Mouse (Mus musculus): ENCODE measurements around the gene Ank3. TPM values are rescaled to one million over a fixed set of nuclear protein-coding genes. Genes with fewer than 3 reads are reported as not detected.

Ank3 gene
- polyA plus RNA-seq, 2 experiments = 3.1 to 5.3 TPM

GRCm38 (mm10) chr10:69650074-69650473 is 251.5 kb downstream of the Ank3 start:
- H3K36me3 ChIP-seq (replicated peaks; ENCODE audit: control insufficient read depth, insufficient read depth, low read depth) = no peaks in the 10 kb centered on the region
- no peak overlapping the region for H3K4me3 ChIP-seq (ENCODE audit: insufficient read depth in 1 of 2, low read depth in 2 of 2, low read length in 2 of 2)
- no peaks in the 10 kb centered on the region for H3K27me3 ChIP-seq (ENCODE audit: control insufficient read depth, insufficient read depth, low read length)
- DNase-seq (ENCODE audit: low read depth in 3 of 3, low spot score in 3 of 3) (no peak), ATAC-seq (ENCODE audit: insufficient read depth) (no peak)
- H3K9me3 ChIP-seq (ENCODE audit: control insufficient read depth, low read length) = no peaks in the 10 kb centered on the region
- H3K4me2 ChIP-seq (ENCODE audit: low read depth) = no peak overlapping the region
- peaks cover 0 to 2% of the 10 kb centered on the region in 2 experiments; a peak in 1 of 4 replicates for H3K4me1 ChIP-seq (replicated peaks; ENCODE audit: control insufficient read depth in 2 of 2, insufficient read depth in 2 of 2, low read length in 1 of 2)
- H3K27ac ChIP-seq = no peak overlapping the region
- TF ChIP-seq EP300 (IDR thresholded peaks at IDR 0.05; ENCODE audit: low read depth) = no peak
- TF ChIP-seq CTCF (IDR thresholded peaks at IDR 0.05; ENCODE audit: low read depth) = no peak
- WGBS (ENCODE audit: insufficient replicate concordance) = 35% methylated on average over 3 of the region's 4 CpGs
- H3K9ac ChIP-seq (replicated peaks) = no peak overlapping the region

- 28% methylated on average over 5 of the region's 5 CpGs for WGBS (ENCODE audit: insufficient replicate concordance)
- Histone ChIP-seq H3K9ac (replicated peaks) (no peak overlapping the region), H3K9me3 (ENCODE audit: control insufficient read depth, low read length) (no peaks in the 10 kb centered on the region), H3K4me1 (replicated peaks; ENCODE audit: control insufficient read depth in 2 of 2, insufficient read depth in 2 of 2, low read length in 1 of 2) (peaks cover 0 to 2% of the 10 kb centered on the region in 2 experiments; a peak in 1 of 4 replicates), H3K27me3 (ENCODE audit: control insufficient read depth, insufficient read depth, low read length) (no peaks in the 10 kb centered on the region), H3K36me3 (replicated peaks; ENCODE audit: control insufficient read depth, insufficient read depth, low read depth) (no peaks in the 10 kb centered on the region), H3K27ac (no peak overlapping the region), H3K4me3 (ENCODE audit: insufficient read depth in 1 of 2, low read depth in 2 of 2, low read length in 2 of 2) (no peak overlapping the region), H3K4me2 (ENCODE audit: low read depth) (no peak overlapping the region)
- ATAC-seq (ENCODE audit: insufficient read depth) = no peak
- TF ChIP-seq CTCF (IDR thresholded peaks at IDR 0.05; ENCODE audit: low read depth) = no peak
- no peak for TF ChIP-seq EP300 (IDR thresholded peaks at IDR 0.05; ENCODE audit: low read depth)
- DNase-seq (ENCODE audit: low read depth in 3 of 3, low spot score in 3 of 3) = no peak
Observed at GRCm38 (mm10) chr10:69652660-69653059, 254.1 kb downstream of the Ank3 start.

- Histone ChIP-seq H3K27ac (no peak overlapping the region), H3K4me3 (ENCODE audit: insufficient read depth in 1 of 2, low read depth in 2 of 2, low read length in 2 of 2) (no peak overlapping the region), H3K27me3 (ENCODE audit: control insufficient read depth, insufficient read depth, low read length) (no peaks in the 10 kb centered on the region), H3K4me1 (replicated peaks; ENCODE audit: control insufficient read depth in 2 of 2, insufficient read depth in 2 of 2, low read length in 1 of 2) (peaks cover 0 to 2% of the 10 kb centered on the region in 2 experiments; a peak in 1 of 4 replicates), H3K9me3 (ENCODE audit: control insufficient read depth, low read length) (no peaks in the 10 kb centered on the region), H3K36me3 (replicated peaks; ENCODE audit: control insufficient read depth, insufficient read depth, low read depth) (no peaks in the 10 kb centered on the region), H3K9ac (replicated peaks) (no peak overlapping the region), H3K4me2 (ENCODE audit: low read depth) (no peak overlapping the region)
- WGBS (ENCODE audit: insufficient replicate concordance) = 26% methylated on average over 5 of the region's 5 CpGs
- DNase-seq (ENCODE audit: low read depth in 3 of 3, low spot score in 3 of 3) (no peak), ATAC-seq (ENCODE audit: insufficient read depth) (no peak)
- no peak for TF ChIP-seq EP300 (IDR thresholded peaks at IDR 0.05; ENCODE audit: low read depth)
- TF ChIP-seq CTCF (IDR thresholded peaks at IDR 0.05; ENCODE audit: low read depth) = no peak
Observed at GRCm38 (mm10) chr10:69653121-69653677, 254.6 kb downstream of the Ank3 start.

- Histone ChIP-seq H3K27ac (no peak overlapping the region), H3K9ac (replicated peaks) (no peak overlapping the region), H3K9me3 (ENCODE audit: control insufficient read depth, low read length) (no peaks in the 10 kb centered on the region), H3K4me2 (ENCODE audit: low read depth) (no peak overlapping the region), H3K4me3 (ENCODE audit: insufficient read depth in 1 of 2, low read depth in 2 of 2, low read length in 2 of 2) (no peak overlapping the region), H3K4me1 (replicated peaks; ENCODE audit: control insufficient read depth in 2 of 2, insufficient read depth in 2 of 2, low read length in 1 of 2) (peaks cover 0 to 2% of the 10 kb centered on the region in 2 experiments; a peak in 1 of 4 replicates), H3K27me3 (ENCODE audit: control insufficient read depth, insufficient read depth, low read length) (no peaks in the 10 kb centered on the region), H3K36me3 (replicated peaks; ENCODE audit: control insufficient read depth, insufficient read depth, low read depth) (no peaks in the 10 kb centered on the region)
- TF ChIP-seq CTCF (IDR thresholded peaks at IDR 0.05; ENCODE audit: low read depth) (no peak), EP300 (IDR thresholded peaks at IDR 0.05; ENCODE audit: low read depth) (no peak)
- DNase-seq (ENCODE audit: low read depth in 3 of 3, low spot score in 3 of 3) (no peak), ATAC-seq (ENCODE audit: insufficient read depth) (no peak)
- 70% methylated on average over 2 of the region's 2 CpGs for WGBS (ENCODE audit: insufficient replicate concordance)
Observed at GRCm38 (mm10) chr10:69654176-69654575, 255.6 kb downstream of the Ank3 start.

GRCm38 (mm10) chr10:69654866-69655633 is 256.5 kb downstream of the Ank3 start:
- 17% methylated on average over 13 of the region's 13 CpGs for WGBS (ENCODE audit: insufficient replicate concordance)
- no peak for TF ChIP-seq EP300 (IDR thresholded peaks at IDR 0.05; ENCODE audit: low read depth)
- peak; percentile 67 for TF ChIP-seq CTCF (IDR thresholded peaks at IDR 0.05; ENCODE audit: low read depth)
- DNase-seq (ENCODE audit: low read depth in 3 of 3, low spot score in 3 of 3) = peak in 1 of 3 experiments; percentile 6

More at GRCm38 (mm10) chr10:69654866-69655633, 256.5 kb downstream of the Ank3 start:
- Histone ChIP-seq H3K4me1 (replicated peaks; ENCODE audit: control insufficient read depth in 2 of 2, insufficient read depth in 2 of 2, low read length in 1 of 2) (peaks cover 0 to 2% of the 10 kb centered on the region in 2 experiments; a peak in 1 of 4 replicates), H3K27ac (no peak overlapping the region), H3K9me3 (ENCODE audit: control insufficient read depth, low read length) (no peaks in the 10 kb centered on the region), H3K27me3 (ENCODE audit: control insufficient read depth, insufficient read depth, low read length) (no peaks in the 10 kb centered on the region), H3K9ac (replicated peaks) (no peak overlapping the region), H3K4me2 (ENCODE audit: low read depth) (no peak overlapping the region), H3K36me3 (replicated peaks; ENCODE audit: control insufficient read depth, insufficient read depth, low read depth) (no peaks in the 10 kb centered on the region), H3K4me3 (ENCODE audit: insufficient read depth in 1 of 2, low read depth in 2 of 2, low read length in 2 of 2) (no peak overlapping the region)
- no peak for ATAC-seq (ENCODE audit: insufficient read depth)
